Mouse (Mus musculus): Measurements from ENCODE around the gene Pex5. TPM values are rescaled to one million over a fixed set of nuclear protein-coding genes. Genes with fewer than 3 reads are reported as not detected.

The Pex5 gene
- polyA plus RNA-seq, 1 experiment from 2014 or later: 92.5 TPM

- 93% methylated on average over 16 of the region's 16 CpGs for WGBS
- no peak overlapping the region for H3K9ac ChIP-seq (replicated peaks; ENCODE audit: low read depth, low read length)
- ATAC-seq: no peak; the same call in 1 of the 2 replicates
- no peak overlapping the region for H3K4me3 ChIP-seq (replicated peaks; ENCODE audit: low read length)
- H3K4me1 ChIP-seq (replicated peaks; ENCODE audit: control insufficient read depth, insufficient read depth, low read length): no peaks in the 10 kb centered on the region
- H3K9me3 ChIP-seq (ENCODE audit: control insufficient read depth, low read length): no peaks in the 10 kb centered on the region
- no peaks in the 10 kb centered on the region for H3K36me3 ChIP-seq (ENCODE audit: control insufficient read depth, insufficient read depth)
- H3K4me2 ChIP-seq (ENCODE audit: low read length): no peak overlapping the region
- H3K27ac ChIP-seq (ENCODE audit: low read length): no peak overlapping the region
- no peaks in the 10 kb centered on the region for H3K27me3 ChIP-seq (replicated peaks; ENCODE audit: control insufficient read depth, insufficient read depth, low read length)
Observed at GRCm38 (mm10) chr6:124448959-124449667, 34.2 kb upstream of the Pex5 start.

DNA sequence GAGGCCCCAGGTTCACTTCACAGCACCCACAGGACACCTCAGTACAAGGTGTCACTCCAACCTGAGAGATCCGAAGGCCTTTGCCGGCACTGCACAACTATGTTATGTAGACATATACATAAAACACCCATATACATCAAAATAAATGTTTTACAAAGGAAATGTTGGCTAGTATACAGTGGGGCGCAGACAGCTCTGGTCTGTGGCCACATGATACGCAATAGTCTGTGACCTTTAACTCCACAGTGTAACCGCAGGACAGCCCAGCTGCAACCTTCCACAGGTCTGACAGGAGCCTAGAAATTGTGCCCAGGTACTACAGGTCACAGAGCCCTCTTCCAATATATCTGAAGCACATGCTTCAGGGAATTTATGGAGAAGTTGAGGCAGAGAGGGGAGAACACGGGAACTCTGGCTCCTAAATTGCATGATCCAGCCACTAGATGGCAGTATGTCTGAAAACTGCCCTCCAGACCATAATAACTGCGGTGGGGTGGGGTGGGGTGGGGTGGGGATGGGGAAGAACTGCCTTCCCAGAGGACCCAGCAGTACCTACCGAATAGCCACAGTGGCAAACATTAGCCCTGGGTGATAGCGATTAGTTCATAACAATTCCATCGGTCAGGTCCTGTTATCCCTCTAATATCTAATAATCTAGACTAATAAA lies 33.5 kb upstream of the Pex5 start:
- H3K4me1 ChIP-seq (replicated peaks; ENCODE audit: control insufficient read depth, insufficient read depth, low read length): no peaks in the 10 kb centered on the region
- WGBS: 78% methylated on average over 10 of the region's 10 CpGs
- H3K4me3 ChIP-seq (replicated peaks; ENCODE audit: low read length): no peak overlapping the region
- H3K4me2 ChIP-seq (ENCODE audit: low read length): no peak overlapping the region
- no peak overlapping the region for H3K27ac ChIP-seq (ENCODE audit: low read length)
- no peaks in the 10 kb centered on the region for H3K36me3 ChIP-seq (ENCODE audit: control insufficient read depth, insufficient read depth)
- no peak overlapping the region for H3K9ac ChIP-seq (replicated peaks; ENCODE audit: low read depth, low read length)
- no peaks in the 10 kb centered on the region for H3K9me3 ChIP-seq (ENCODE audit: control insufficient read depth, low read length)
- no peak for ATAC-seq
- H3K27me3 ChIP-seq (replicated peaks; ENCODE audit: control insufficient read depth, insufficient read depth, low read length): no peaks in the 10 kb centered on the region

DNA sequence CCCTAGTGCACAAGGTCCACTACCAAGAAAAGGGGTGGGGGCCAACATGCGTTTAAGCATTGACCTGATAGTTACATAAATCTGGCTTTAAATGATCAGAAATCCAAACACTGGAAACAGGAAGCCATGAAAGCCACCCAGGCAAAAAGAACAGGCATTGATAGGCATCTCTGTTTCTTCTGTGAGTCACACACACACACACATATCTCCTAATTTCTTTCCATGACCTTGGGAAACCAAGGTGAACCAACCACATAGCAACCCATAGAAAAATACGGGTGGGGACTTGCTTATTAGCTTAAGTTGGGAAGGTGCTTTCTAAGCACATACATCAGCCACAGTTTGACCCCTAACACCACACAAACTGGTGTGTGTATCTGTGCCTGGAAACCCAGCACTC lies 32.5 kb upstream of the Pex5 start:
- Histone ChIP-seq H3K9ac (replicated peaks; ENCODE audit: low read depth, low read length) (no peak overlapping the region), H3K36me3 (ENCODE audit: control insufficient read depth, insufficient read depth) (no peaks in the 10 kb centered on the region), H3K4me1 (replicated peaks; ENCODE audit: control insufficient read depth, insufficient read depth, low read length) (no peaks in the 10 kb centered on the region), H3K27ac (ENCODE audit: low read length) (no peak overlapping the region), H3K4me3 (replicated peaks; ENCODE audit: low read length) (no peak overlapping the region), H3K4me2 (ENCODE audit: low read length) (no peak overlapping the region), H3K9me3 (ENCODE audit: control insufficient read depth, low read length) (no peaks in the 10 kb centered on the region), H3K27me3 (replicated peaks; ENCODE audit: control insufficient read depth, insufficient read depth, low read length) (no peaks in the 10 kb centered on the region)
- no peak for ATAC-seq
- WGBS: 88% methylated on average over 2 of the region's 2 CpGs

GRCm38 (mm10) chr6:124446459-124446858 lies 31.6 kb upstream of the Pex5 start:
- no peaks in the 10 kb centered on the region for H3K9me3 ChIP-seq (ENCODE audit: control insufficient read depth, low read length)
- H3K4me2 ChIP-seq (ENCODE audit: low read length): no peak overlapping the region
- 95% methylated on average over 9 of the region's 9 CpGs for WGBS
- no peak for ATAC-seq
- no peak overlapping the region for H3K9ac ChIP-seq (replicated peaks; ENCODE audit: low read depth, low read length)
- no peak overlapping the region for H3K4me3 ChIP-seq (replicated peaks; ENCODE audit: low read length)
- H3K36me3 ChIP-seq (ENCODE audit: control insufficient read depth, insufficient read depth): no peaks in the 10 kb centered on the region
- H3K4me1 ChIP-seq (replicated peaks; ENCODE audit: control insufficient read depth, insufficient read depth, low read length): no peaks in the 10 kb centered on the region
- no peaks in the 10 kb centered on the region for H3K27me3 ChIP-seq (replicated peaks; ENCODE audit: control insufficient read depth, insufficient read depth, low read length)
- H3K27ac ChIP-seq (ENCODE audit: low read length): no peak overlapping the region

GRCm38 (mm10) chr6:124446024-124446423 lies 31.2 kb upstream of the Pex5 start:
- Histone ChIP-seq H3K9me3 (ENCODE audit: control insufficient read depth, low read length) (no peaks in the 10 kb centered on the region), H3K4me1 (replicated peaks; ENCODE audit: control insufficient read depth, insufficient read depth, low read length) (no peaks in the 10 kb centered on the region), H3K4me3 (replicated peaks; ENCODE audit: low read length) (no peak overlapping the region), H3K4me2 (ENCODE audit: low read length) (no peak overlapping the region), H3K9ac (replicated peaks; ENCODE audit: low read depth, low read length) (no peak overlapping the region), H3K36me3 (ENCODE audit: control insufficient read depth, insufficient read depth) (no peaks in the 10 kb centered on the region), H3K27me3 (replicated peaks; ENCODE audit: control insufficient read depth, insufficient read depth, low read length) (no peaks in the 10 kb centered on the region), H3K27ac (ENCODE audit: low read length) (no peak overlapping the region)
- 96% methylated on average over 2 of the region's 2 CpGs for whole genome bisulfite sequencing
- no peak for ATAC-seq

DNA sequence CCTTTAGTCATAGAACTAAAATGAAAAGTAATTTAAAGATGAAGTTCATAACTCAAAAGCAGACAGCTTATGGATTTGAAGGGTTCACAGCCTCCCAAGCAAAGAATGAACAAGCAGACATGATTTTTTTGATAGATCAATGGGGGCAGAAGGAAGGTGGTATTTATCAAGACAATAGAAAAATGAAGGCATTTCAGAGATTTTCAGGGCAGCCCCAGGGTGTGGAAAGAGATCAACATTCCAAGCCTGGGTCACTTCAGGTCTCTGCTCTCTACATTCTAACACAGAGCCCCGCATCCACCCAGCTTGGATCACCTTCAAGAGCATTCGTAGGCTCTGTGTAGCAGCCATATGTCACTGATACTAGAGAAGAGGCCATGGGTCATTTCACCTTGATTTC lies 28.5 kb upstream of the Pex5 start:
- Histone ChIP-seq H3K4me2 (ENCODE audit: low read length) (no peak overlapping the region), H3K4me3 (replicated peaks; ENCODE audit: low read length) (no peak overlapping the region), H3K9ac (replicated peaks; ENCODE audit: low read depth, low read length) (no peak overlapping the region), H3K4me1 (replicated peaks; ENCODE audit: control insufficient read depth, insufficient read depth, low read length) (no peaks in the 10 kb centered on the region), H3K27ac (ENCODE audit: low read length) (no peak overlapping the region), H3K36me3 (ENCODE audit: control insufficient read depth, insufficient read depth) (no peaks in the 10 kb centered on the region), H3K27me3 (replicated peaks; ENCODE audit: control insufficient read depth, insufficient read depth, low read length) (no peaks in the 10 kb centered on the region), H3K9me3 (ENCODE audit: control insufficient read depth, low read length) (no peaks in the 10 kb centered on the region)
- WGBS: 87% methylated on average over 2 of the region's 2 CpGs
- ATAC-seq: no peak

GRCm38 (mm10) chr6:124436245-124436644 lies 21.4 kb upstream of the Pex5 start:
- Histone ChIP-seq H3K9me3 (ENCODE audit: control insufficient read depth, low read length) (no peaks in the 10 kb centered on the region), H3K4me1 (replicated peaks; ENCODE audit: control insufficient read depth, insufficient read depth, low read length) (no peaks in the 10 kb centered on the region), H3K4me2 (ENCODE audit: low read length) (no peak overlapping the region), H3K9ac (replicated peaks; ENCODE audit: low read depth, low read length) (no peak overlapping the region), H3K4me3 (replicated peaks; ENCODE audit: low read length) (no peak overlapping the region), H3K27me3 (replicated peaks; ENCODE audit: control insufficient read depth, insufficient read depth, low read length) (no peaks in the 10 kb centered on the region), H3K36me3 (ENCODE audit: control insufficient read depth, insufficient read depth) (peaks cover 7% of the 10 kb centered on the region), H3K27ac (ENCODE audit: low read length) (no peak overlapping the region)
- WGBS: 65% methylated on average over 7 of the region's 7 CpGs
- no peak for ATAC-seq

DNA sequence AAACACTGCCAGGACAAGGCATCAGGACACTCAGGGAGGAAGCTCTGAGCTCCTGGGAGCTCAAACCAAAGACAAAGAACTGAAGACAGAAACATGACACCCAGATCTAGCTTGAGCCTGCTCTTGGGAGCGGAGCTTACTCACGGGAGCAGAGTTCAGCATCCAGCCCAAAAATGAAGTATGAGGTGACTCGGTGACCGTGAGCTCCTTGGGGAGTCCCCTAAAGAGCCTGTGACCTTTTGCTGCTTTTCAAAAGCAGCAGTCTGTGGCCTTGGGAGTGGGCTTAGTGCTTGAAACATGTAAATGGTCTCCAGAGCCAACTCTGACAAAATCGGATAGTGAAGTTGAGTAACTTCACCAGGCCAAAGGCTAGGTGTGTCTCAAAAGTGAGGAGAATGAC lies 20.3 kb upstream of the Pex5 start:
- Histone ChIP-seq H3K27ac (ENCODE audit: low read length) (no peak overlapping the region), H3K27me3 (replicated peaks; ENCODE audit: control insufficient read depth, insufficient read depth, low read length) (no peaks in the 10 kb centered on the region), H3K4me1 (replicated peaks; ENCODE audit: control insufficient read depth, insufficient read depth, low read length) (no peaks in the 10 kb centered on the region), H3K4me2 (ENCODE audit: low read length) (no peak overlapping the region), H3K9me3 (ENCODE audit: control insufficient read depth, low read length) (no peaks in the 10 kb centered on the region), H3K4me3 (replicated peaks; ENCODE audit: low read length) (no peak overlapping the region), H3K36me3 (ENCODE audit: control insufficient read depth, insufficient read depth) (peaks cover 7% of the 10 kb centered on the region), H3K9ac (replicated peaks; ENCODE audit: low read depth, low read length) (no peak overlapping the region)
- ATAC-seq: no peak
- WGBS: 85% methylated on average over 5 of the region's 5 CpGs

GRCm38 (mm10) chr6:124433688-124434324 lies 18.9 kb upstream of the Pex5 start:
- Histone ChIP-seq H3K4me1 (replicated peaks; ENCODE audit: control insufficient read depth, insufficient read depth, low read length) (no peaks in the 10 kb centered on the region), H3K27ac (ENCODE audit: low read length) (no peak overlapping the region), H3K9me3 (ENCODE audit: control insufficient read depth, low read length) (no peaks in the 10 kb centered on the region), H3K4me3 (replicated peaks; ENCODE audit: low read length) (no peak overlapping the region), H3K27me3 (replicated peaks; ENCODE audit: control insufficient read depth, insufficient read depth, low read length) (no peaks in the 10 kb centered on the region), H3K36me3 (ENCODE audit: control insufficient read depth, insufficient read depth) (peaks cover 7% of the 10 kb centered on the region), H3K4me2 (ENCODE audit: low read length) (no peak overlapping the region), H3K9ac (replicated peaks; ENCODE audit: low read depth, low read length) (no peak overlapping the region)
- no peak for ATAC-seq
- WGBS: 90% methylated on average over 8 of the region's 8 CpGs

Measured in forebrain, embryonic 16.5 days (tissue).